Comparison of ENCODE assay signal across 7 mouse cellular contexts in the genomic region with DNA sequence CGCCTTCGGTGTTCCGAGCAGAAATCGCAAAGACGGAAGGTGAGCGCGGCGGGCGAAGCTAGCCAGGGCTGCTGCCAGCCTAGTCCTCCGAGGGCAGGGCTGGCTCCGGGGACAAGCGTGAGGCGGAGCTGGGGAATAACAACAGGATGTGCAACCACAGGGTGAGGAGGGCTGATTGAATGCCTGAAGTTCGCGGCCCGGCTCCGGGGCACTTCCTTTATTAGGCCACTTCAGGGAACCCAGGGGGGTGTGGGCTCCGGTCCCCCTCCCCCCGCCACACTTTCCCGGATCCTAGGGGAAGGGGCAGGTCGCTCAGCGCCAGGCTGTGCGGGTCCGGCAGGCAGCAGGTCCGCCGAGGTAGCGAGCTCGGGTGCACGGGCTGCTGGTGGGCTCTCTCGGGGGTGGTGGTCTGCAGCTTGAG. TPM values are rescaled to one million over a fixed set of nuclear protein-coding genes. Genes with fewer than 3 reads are reported as not detected.
A peak's percentile ranks its signal among the peaks of the same experiment; 100 is the strongest.
DNase-seq lines count a peak whose midpoint lies in the region; ATAC-seq and TF ChIP-seq lines count a peak whose summit lies in the region.

No protein-coding gene starts in this region.

- ATAC-seq in erythroblast, adult 5-6 weeks (replicated peaks; ENCODE audit: low FRiP score, poor library complexity, severe bottlenecking): peak; percentile 48
- ATAC-seq in limb, embryonic 12.5 days (ENCODE audit: insufficient number of reproducible peaks, insufficient read depth, low FRiP score, low TSS enrichment, low read depth): peak; percentile 48

- TF ChIP-seq POLR2A in spleen, adult 2 months (IDR thresholded peaks at IDR 0.05; ENCODE audit: low read depth, low read length): no peak
- no peak for TF ChIP-seq POLR2A in myocyte (IDR thresholded peaks at IDR 0.05; ENCODE audit: insufficient read length, low read depth)

- peak in 1 of 2 experiments; percentile 63 for DNase-seq in spleen, adult 2 months (ENCODE audit: low read depth in 1 of 2, low spot score in 2 of 2)
- no peak for DNase-seq in spleen, postnatal 4 days (ENCODE audit: low spot score in 2 of 2)
- DNase-seq in layer of hippocampus, adult 18-20 months (ENCODE audit: low spot score in 2 of 2): no peak
- DNase-seq in gastrocnemius, postnatal 25 days: no peak

- H3K4me3 ChIP-seq in spleen, adult 2 months (ENCODE audit: extremely low read depth, insufficient read depth, insufficient read length): peak overlapping the region; percentile 98
- H3K4me3 ChIP-seq in limb, embryonic 12.5 days (replicated peaks): peak overlapping the region; percentile 90
- peak overlapping the region; percentile 78 for H3K4me3 ChIP-seq in myocyte

- no peaks in the 10 kb centered on the region for H3K36me3 ChIP-seq in spleen, adult 2 months (ENCODE audit: control insufficient read depth, insufficient read depth, low read length)
- H3K36me3 ChIP-seq in limb, embryonic 12.5 days: 0 out of 2 replicates have a peak, but pooled peaks cover 3% of the 10 kb centered on the region
- H3K36me3 ChIP-seq in myocyte (ENCODE audit: control insufficient read depth, insufficient read depth): peaks cover 7% of the 10 kb centered on the region

- peak overlapping the region; percentile 99 for H3K27ac ChIP-seq in spleen, adult 2 months (ENCODE audit: insufficient read depth, low read length)
- H3K27ac ChIP-seq in limb, embryonic 12.5 days: peak overlapping the region; percentile 100

- no peaks in the 10 kb centered on the region for H3K9me3 ChIP-seq in limb, embryonic 12.5 days

- peak overlapping the region; percentile 74 for H3K4me2 ChIP-seq in limb, embryonic 12.5 days
- no peak overlapping the region for H3K4me2 ChIP-seq in myocyte (ENCODE audit: low read depth)

- H3ac ChIP-seq in myocyte (ENCODE audit: control insufficient read depth, insufficient read length): peak overlapping the region; percentile 86

- 0 out of 2 replicates have a peak, but pooled peaks cover 2% of the 10 kb centered on the region for H3K4me1 ChIP-seq in spleen, adult 2 months (ENCODE audit: control insufficient read depth, insufficient read depth, insufficient read length)
- H3K4me1 ChIP-seq in limb, embryonic 12.5 days (replicated peaks): peaks cover 27% of the 10 kb centered on the region

- under 1% methylated on average over 30 of the region's 30 CpGs for WGBS in spleen, adult 2 months
- WGBS in limb, embryonic 12.5 days: 0% methylated on average over 30 of the region's 30 CpGs

- peak overlapping the region; percentile 89 for H3K9ac ChIP-seq in limb, embryonic 12.5 days (replicated peaks)

- TF ChIP-seq CTCF in spleen, adult 2 months (IDR thresholded peaks at IDR 0.05; ENCODE audit: extremely low read depth, insufficient read depth, insufficient read length, insufficient replicate concordance): no peak

- no peaks in the 10 kb centered on the region for H3K27me3 ChIP-seq in spleen, adult 2 months (ENCODE audit: control insufficient read depth, insufficient read depth, low read length)
- no peaks in the 10 kb centered on the region for H3K27me3 ChIP-seq in limb, embryonic 12.5 days
- no peaks in the 10 kb centered on the region for H3K27me3 ChIP-seq in myocyte (ENCODE audit: control insufficient read depth, insufficient read depth, insufficient read length)

- H3K79me2 ChIP-seq in myocyte (ENCODE audit: control insufficient read depth, insufficient read depth): peaks cover 31% of the 10 kb centered on the region

TF ChIP-seq in myocyte, 11 proteins besides CTCF, POLR2A, EP300 and RAD21:
- no peak for TF ChIP-seq REST (IDR thresholded peaks at IDR 0.05; ENCODE audit: insufficient read depth, insufficient read length)
- no peak for TF ChIP-seq CEBPB (IDR thresholded peaks at IDR 0.05; ENCODE audit: insufficient read depth, poor library complexity, severe bottlenecking)
- no peak for TF ChIP-seq MAX (IDR thresholded peaks at IDR 0.05; ENCODE audit: low read depth)
- no peak for TF ChIP-seq TCF12 (IDR thresholded peaks at IDR 0.05; ENCODE audit: insufficient read depth, poor library complexity, severe bottlenecking)
- TF ChIP-seq SRF (IDR thresholded peaks at IDR 0.05; ENCODE audit: control insufficient read depth, insufficient read length, low read depth): no peak
- TF ChIP-seq USF1 (IDR thresholded peaks at IDR 0.05; ENCODE audit: low read depth): no peak
- TF ChIP-seq E2F4 (IDR thresholded peaks at IDR 0.05; ENCODE audit: insufficient read depth): no peak
- no peak for TF ChIP-seq MYOD1 (IDR thresholded peaks at IDR 0.05; ENCODE audit: control insufficient read depth in 1 of 3, insufficient read length in 2 of 3, low read depth in 2 of 3)
- no peak for TF ChIP-seq POLR2AphosphoS2 (IDR thresholded peaks at IDR 0.05; ENCODE audit: insufficient read length, low read depth)
- TF ChIP-seq TCF3 (IDR thresholded peaks at IDR 0.05; ENCODE audit: insufficient read length, low read depth): no peak
- TF ChIP-seq MYOG (IDR thresholded peaks at IDR 0.05; ENCODE audit: control insufficient read depth in 1 of 3, insufficient read depth in 1 of 3, insufficient read length in 2 of 3, low read depth in 2 of 3): no peak

RNA-seq across cellular contexts. Expression of gene Cited2, which starts 0.4 kb away (rescaled TPM):
- polyA plus RNA-seq in spleen, adult 2 months (2012; rRNA removed): 34.8 and 52.5 TPM in 2 replicates
- total RNA-seq in erythroblast, adult 5-6 weeks (2015; ENCODE audit: low replicate concordance): 55.1 and 55.2 TPM in 2 replicates
- 14.9 and 27.0 TPM in 2 replicates for total RNA-seq in erythroblast, adult 5-6 weeks (2017; ENCODE audit: low replicate concordance)
- polyA plus RNA-seq in limb, embryonic 12.5 days (2016; fragmentation: Nextera tagmentation; extraction: Ambion mirVana): 51.9 and 56.7 TPM in 2 replicates
- 70.4 TPM for polyA plus RNA-seq in myocyte (2012; fragmentation: generic; extraction: Trizol)
- 10 to 100 TPM; 37.0 to 38.0 TPM for total RNA-seq in layer of hippocampus, adult 18-20 months (2021)
- 10 to 100 TPM; 34.4 to 98.8 TPM for total RNA-seq in gastrocnemius, postnatal 25 days (2021)
